Mouse (Mus musculus) T-helper 1 cell (primary cell): ENCODE data around the gene D16Ertd472e.

Experiments
- in situ Hi-C: fragments of 300-600 bp; cut with MboI, MseI; formaldehyde crosslinking; loops from one replicate; pipeline ENCODE4 v1.15.1; 2025; ENCODE audit warnings: high pct_unique_total_duplicates

D16Ertd472e gene

GRCm38 (mm10) chr16:78576478-78577084 lies at the start of gene D16Ertd472e:
TSS of gene D16Ertd472e (minus strand) at chr16:78576708.
- in situ Hi-C loops = loop anchor here (5.0 to 10.0 kb wide), 3 partner anchors 46 to 1812 kb away; no protein-coding TSS in a partner anchor

DNA sequence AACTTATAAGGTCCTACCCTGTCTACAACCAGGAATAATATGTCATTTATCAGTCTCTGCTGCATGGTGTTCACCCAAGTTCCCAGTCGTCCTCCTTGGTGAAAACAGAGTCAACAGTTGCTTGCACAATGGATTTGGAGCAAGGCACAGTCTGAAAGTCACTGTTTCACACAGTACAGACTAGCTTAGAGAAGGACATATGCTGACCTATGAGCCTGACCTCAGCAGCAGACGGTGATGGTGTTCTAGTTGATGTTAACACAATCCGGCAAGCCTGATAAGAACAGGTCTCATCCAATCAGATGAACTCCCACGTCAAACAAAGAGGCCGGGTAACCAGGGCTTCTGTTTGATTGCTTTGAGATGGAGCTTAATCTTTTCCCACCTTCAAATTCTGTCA lies 46.2 kb upstream of the D16Ertd472e start:
- in situ Hi-C loops = loop anchor here (5.0 kb wide), 2 partner anchors 45 to 90 kb away; partner anchors contain the start of gene D16Ertd472e

GRCm38 (mm10) chr16:78619386-78619785 lies 42.9 kb upstream of the D16Ertd472e start:
- in situ Hi-C loops = no loop called here

DNA sequence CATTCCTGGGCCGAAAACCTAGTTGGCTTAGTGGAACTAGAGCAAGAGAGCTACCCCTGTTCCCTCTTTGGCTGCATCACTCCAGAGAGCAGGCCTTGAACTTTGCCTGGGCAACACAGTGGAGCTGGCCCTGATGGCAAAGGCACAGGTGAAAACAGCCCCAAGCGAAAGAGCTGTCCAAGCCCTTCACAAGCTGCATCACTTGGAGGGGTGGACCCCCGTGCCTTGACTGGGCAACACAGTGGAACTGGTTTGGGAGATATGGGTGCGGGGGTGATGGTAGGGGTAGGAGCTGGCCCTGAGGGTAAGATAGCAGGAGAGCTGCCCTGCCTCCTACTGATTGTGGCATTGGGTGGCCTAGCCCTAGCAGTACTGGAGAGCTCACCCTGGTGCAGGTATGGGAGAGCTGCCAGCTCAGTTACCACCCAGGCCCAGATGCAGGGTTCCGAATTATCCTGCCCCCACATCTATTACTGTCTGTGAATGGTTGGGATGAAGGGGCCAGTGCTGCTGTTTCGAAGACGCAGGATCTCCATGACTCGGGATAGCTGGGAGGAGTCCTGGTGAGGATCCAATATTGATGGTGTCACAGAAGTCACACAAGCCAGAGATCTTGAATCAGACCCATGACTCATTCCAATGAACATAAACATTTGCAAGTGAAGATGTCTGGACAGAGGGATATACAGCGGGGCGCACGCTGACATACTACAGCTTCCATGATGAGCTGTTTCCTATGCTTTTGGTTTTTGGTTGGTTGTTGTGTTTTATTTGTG lies 41.4 kb upstream of the D16Ertd472e start:
- in situ Hi-C loops = no loop called here

DNA sequence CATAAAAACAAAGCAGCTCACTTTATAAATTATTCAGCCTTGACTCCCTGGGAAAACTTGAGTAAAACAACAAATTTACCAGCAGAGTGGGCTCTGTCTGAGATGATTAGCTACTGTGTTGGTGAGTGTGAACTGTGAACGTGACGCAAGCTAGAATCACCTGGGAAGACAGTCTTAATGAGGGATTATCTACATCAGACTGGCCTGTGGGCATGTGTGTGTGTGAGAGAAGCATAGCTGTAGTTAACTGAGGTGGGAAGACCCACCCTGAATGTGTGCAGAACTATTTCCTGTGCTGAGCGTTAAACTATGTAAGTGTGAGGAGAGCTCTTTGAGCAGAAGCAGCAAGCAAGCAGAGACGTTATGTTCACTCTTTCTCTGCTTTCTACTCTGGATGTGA lies 29.7 kb upstream of the D16Ertd472e start:
- in situ Hi-C loops = no loop called here

DNA sequence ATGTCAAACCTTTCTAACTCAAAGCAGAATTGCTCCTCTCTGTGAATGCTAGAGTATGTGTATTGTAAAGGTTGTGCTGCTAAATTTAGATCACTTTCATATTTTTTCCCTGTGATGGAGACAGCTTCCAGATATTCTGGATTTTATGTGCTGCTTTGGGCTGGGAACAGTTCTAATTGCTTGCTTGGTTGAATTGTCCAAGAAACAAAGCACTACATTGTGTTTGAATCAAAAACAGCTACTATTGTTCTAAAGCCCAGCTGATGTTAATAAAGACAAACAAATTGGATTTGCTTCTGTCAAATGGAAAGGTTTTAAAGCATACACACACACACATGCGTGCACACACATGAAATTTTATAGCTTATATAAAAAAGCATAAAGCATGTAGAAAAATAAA lies 22.4 kb upstream of the D16Ertd472e start:
- in situ Hi-C loops = no loop called here

DNA sequence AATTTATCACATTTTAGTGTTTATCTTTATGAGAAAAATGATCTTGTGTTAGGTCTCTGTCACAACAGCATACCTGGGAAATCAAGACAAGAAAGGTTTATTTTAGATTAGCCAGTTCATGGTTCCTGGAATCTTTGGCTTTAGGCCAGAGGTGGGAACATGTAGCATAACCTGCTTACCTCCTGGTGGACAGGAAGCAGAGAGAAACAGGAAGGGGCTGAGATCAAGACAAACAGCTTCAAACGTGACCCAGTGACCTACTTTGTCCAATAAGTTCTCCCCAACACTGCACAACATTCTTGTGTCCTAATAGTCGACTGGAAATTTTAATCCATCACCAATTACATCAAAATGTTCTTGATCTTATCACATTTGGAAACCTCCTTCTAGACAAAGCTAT lies 19.9 kb upstream of the D16Ertd472e start:
- in situ Hi-C loops = no loop called here

DNA sequence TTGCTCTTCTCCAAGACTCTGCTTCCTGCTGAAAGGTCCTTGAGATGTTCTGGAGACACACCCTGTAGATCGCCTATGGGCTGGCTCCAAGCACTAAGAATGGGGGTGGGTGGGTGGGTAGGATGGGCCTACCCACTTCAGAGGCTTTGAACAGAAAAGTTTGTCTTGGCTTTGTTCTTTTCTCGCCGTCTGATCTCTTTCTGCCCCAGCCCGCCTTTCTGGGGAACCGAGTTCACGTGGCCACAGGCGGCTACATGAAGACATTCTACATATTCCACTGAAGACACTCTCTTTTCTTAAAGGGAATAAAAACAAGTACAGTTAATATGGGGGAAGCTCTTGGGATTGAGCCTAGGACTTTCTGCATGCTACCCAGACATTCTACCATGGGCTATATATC lies 19.3 kb upstream of the D16Ertd472e start:
- in situ Hi-C loops = no loop called here

- in situ Hi-C loops = no loop called here
Observed at GRCm38 (mm10) chr16:78594154-78594553, 17.6 kb upstream of the D16Ertd472e start.

DNA sequence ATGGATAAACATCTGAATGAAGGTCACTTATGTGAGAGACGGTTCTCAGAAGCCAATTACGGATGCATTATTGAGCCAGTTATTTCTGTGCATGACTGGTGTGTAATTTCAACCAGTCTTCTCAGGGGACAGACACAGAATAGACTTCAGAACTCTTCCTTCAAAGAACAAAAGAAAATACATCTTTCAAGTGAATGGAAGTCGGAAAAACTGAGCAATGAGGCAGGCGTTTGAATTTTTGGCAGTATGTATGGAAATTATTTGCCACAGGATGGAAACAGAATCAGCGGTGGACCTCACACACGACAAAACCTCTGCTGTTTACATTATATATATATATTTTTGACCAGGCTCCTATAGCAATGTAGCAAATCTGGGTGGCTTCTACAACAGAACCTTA lies 14.6 kb upstream of the D16Ertd472e start:
- in situ Hi-C loops = no loop called here

GRCm38 (mm10) chr16:78588821-78589220 lies 12.3 kb upstream of the D16Ertd472e start:
- in situ Hi-C loops = loop anchor here (10.0 kb wide), 1 partner anchor 1156 kb away; no protein-coding TSS in a partner anchor

- in situ Hi-C loops = loop anchor here (10.0 kb wide), 1 partner anchor 1158 kb away; no protein-coding TSS in a partner anchor
Observed at GRCm38 (mm10) chr16:78586621-78587020, 10.1 kb upstream of the D16Ertd472e start.

DNA sequence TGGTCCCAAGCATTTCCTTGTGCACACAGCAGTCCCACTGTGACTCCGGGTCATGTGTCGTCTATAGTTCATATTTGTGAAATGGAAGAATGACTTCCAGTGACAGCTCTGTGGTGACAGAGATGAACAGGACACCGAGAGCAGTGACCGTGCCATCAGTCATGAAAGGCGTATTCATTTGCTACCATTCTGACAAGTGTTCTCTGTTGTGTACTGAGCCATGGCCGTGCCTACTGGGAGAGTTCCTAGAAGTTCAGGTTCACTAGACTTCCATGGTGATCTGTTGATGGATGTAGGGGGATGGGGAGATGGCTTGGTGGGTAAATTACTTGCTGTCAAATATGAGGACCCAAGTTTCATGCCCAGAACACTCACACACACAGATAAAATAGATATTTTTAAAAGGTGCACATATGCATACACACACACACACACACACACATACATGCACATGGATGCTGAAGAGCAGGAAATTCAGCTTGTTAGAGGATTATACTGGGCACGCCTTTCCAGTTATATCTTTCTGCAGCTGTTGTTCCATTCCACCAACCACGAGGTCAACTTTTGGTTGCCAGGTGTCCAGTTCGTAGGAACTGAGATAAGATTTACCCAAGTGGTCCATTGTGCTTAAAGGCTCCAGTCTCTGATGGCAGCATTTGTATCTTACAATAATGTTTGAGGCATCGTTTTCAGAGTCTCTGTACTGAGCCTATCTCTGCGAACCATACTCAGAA lies 9.3 kb upstream of the D16Ertd472e start:
- in situ Hi-C loops = loop anchor here (10.0 kb wide), 1 partner anchor 1159 kb away; no protein-coding TSS in a partner anchor

DNA sequence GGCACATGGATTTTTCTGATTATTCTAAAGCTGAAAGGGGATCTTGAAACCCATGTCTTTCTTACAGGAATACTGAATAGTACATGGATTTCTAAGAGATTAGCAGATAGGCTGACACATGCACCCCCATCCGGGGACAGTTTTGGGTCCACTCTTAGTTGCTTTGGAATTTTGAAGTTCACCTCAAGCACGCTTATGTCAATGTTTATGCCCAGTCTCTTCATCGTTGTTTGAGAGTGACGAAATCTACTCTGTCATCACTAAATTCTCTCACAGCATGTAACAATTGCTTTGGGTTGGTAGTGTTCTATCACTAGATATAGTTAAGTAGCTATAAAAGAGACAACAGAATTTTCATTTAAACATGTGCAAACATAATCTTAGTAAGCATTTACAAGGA lies 8.7 kb upstream of the D16Ertd472e start:
- in situ Hi-C loops = loop anchor here (10.0 kb wide), 1 partner anchor 1160 kb away; no protein-coding TSS in a partner anchor

- in situ Hi-C loops = loop anchor here (10.0 kb wide), 1 partner anchor 1161 kb away; no protein-coding TSS in a partner anchor
Observed at GRCm38 (mm10) chr16:78583968-78584367, 7.5 kb upstream of the D16Ertd472e start.

DNA sequence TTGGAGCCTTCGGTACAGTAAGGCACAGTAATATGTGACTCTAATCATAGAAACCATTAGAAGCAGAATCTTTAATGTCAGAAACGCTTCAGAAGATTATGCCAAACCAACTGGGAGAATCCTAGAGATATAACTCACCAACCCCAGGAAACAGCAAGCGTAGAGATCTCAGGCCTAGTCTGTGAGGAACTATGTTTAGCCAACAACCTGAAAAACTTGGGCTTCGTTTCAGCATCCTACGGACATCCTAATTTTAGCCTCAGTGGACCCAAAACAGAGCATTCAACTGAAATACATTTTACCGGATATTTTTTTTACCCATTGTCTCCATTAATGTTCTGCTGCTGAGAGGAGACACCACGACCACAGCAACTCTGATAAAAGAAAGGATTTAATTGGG lies 3.9 kb upstream of the D16Ertd472e start:
- in situ Hi-C loops = loop anchor here (10.0 kb wide), 1 partner anchor 1164 kb away; no protein-coding TSS in a partner anchor

- in situ Hi-C loops = loop anchor here (5.0 to 10.0 kb wide), 3 partner anchors 43 to 1815 kb away; no protein-coding TSS in a partner anchor
Observed at GRCm38 (mm10) chr16:78579386-78579785, 2.9 kb upstream of the D16Ertd472e start.

- in situ Hi-C loops = loop anchor here (5.0 to 10.0 kb wide), 3 partner anchors 45 to 1812 kb away; no protein-coding TSS in a partner anchor
Observed at GRCm38 (mm10) chr16:78577085-78577671, 670 bp upstream of the D16Ertd472e start.

DNA sequence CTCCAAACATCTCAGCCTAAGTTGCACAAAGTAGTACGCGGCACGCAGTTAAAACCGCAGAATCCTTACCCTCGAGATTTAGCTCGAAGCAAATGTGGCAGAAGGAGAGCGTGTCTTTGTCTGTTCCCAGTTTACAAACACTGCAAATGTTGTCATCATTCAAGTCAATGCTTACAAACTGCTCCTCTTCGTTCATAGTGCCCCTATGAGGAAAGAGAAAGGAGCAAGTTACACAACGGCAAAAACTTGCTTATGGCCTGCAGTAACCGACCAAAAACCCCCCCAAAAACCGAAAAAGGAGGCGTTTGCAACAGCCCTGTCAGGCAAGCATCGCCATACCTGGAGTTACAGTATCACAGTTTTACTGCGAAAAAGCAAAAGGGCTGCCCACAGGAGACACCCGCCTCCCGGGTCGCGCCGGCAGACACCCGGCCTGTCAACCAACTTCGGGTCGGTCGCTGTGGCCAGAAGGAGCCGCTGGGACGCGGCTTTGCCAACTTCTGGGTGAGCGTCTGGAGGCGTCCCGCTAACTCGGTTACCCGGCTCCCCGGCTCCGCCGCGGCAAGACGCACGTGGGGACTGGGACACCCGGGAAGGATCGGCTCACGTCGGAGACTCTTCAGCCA lies 543 bp downstream of the D16Ertd472e start:
- in situ Hi-C loops = loop anchor here (5.0 to 10.0 kb wide), 3 partner anchors 46 to 1811 kb away; no protein-coding TSS in a partner anchor

- in situ Hi-C loops = loop anchor here (5.0 to 10.0 kb wide), 3 partner anchors 47 to 1811 kb away; no protein-coding TSS in a partner anchor
Observed at GRCm38 (mm10) chr16:78575190-78575851, 1.2 kb downstream of the D16Ertd472e start.
